Mouse (Mus musculus) E14TG2a.4 (cell line): ENCODE results near the gene Carm1.
"Not testable (repeated sequence)": the region's sequence is repeated elsewhere in the genome, so short reads cannot be mapped to it uniquely, and the experiment has no call there.

Experiments
- H3K27me3 ChIP-seq: 2 replicates; pipeline ENCODE4 v1.6.1; 2014; ENCODE audit warnings: low read length, control low read depth; ENCODE audit not compliant: insufficient read depth
- H3K36me3 ChIP-seq: 2 replicates; pipeline ENCODE4 v1.6.1; 2014; ENCODE audit warnings: low read length, control low read depth; ENCODE audit not compliant: insufficient read depth
- H3K4me1 ChIP-seq: replicated peaks from 2 replicates; pipeline ENCODE4 v1.6.1; 2014; ENCODE audit warnings: low read depth, low read length, control low read depth
- H3K4me3 ChIP-seq: replicated peaks from 2 replicates; pipeline ENCODE4 v1.5.1; 2014; ENCODE audit warnings: mild to moderate bottlenecking, low read length
- H3K9me3 ChIP-seq: 2 replicates; pipeline ENCODE4 v1.6.1; 2014; ENCODE audit warnings: low read length, control low read depth
- CTCF ChIP-seq: conservative IDR thresholded peaks from 2 replicates; pipeline ENCODE4 v1.5.1; 2014; ENCODE audit warnings: low read length
- NANOG ChIP-seq: IDR thresholded peaks from 2 replicates; pipeline ENCODE4 v1.6.1; 2014; ENCODE audit warnings: borderline replicate concordance, low read length, mixed read lengths
- POU5F1 ChIP-seq: IDR thresholded peaks from 2 replicates; pipeline ENCODE4 v1.6.1; 2014; ENCODE audit warnings: low read length, borderline replicate concordance

The Carm1 gene

DNA sequence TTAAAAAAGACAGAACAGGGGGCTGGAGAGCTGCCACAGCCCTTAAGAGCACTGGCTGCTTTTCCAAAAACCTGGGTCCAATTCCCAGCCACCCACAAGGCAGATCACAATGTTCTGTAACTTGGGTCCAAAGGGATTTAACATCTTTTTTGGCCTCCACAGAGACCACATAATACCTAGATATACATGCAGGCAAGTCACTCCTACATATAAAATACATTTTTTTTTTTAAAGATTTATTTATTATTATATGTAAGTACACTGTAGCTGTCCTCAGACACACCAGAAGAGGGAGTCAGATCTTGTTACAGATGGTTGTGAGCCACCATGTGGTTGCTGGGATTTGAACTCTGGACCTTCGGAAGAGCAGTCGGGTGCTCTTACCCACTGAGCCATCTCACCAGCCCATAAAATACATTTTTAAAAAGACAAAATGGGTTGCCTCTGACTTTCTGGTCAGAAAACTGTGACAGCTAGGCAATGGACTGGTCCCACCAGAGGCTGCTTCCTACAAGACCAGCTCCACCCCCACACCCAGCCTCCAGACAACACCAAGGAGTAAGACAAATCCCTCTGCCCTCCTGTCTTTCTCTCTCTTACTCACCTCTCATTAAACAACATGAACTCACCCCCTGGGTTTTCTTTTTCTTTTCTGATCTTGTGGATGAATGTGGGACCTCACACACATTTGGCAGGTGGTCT is 19.4 kb upstream of the Carm1 start:
- TF ChIP-seq NANOG (no peak), CTCF (no peak), POU5F1 (no peak)
- peaks cover 9% of the 10 kb centered on the region for H3K4me1 ChIP-seq
- H3K9me3 ChIP-seq: peaks cover 9% of the 10 kb centered on the region
- no peak overlapping the region for H3K4me3 ChIP-seq
- H3K27me3 ChIP-seq: peaks cover 3% of the 10 kb centered on the region; the same call in 1 of the 2 replicates
- H3K36me3 ChIP-seq: no peaks in the 10 kb centered on the region

DNA sequence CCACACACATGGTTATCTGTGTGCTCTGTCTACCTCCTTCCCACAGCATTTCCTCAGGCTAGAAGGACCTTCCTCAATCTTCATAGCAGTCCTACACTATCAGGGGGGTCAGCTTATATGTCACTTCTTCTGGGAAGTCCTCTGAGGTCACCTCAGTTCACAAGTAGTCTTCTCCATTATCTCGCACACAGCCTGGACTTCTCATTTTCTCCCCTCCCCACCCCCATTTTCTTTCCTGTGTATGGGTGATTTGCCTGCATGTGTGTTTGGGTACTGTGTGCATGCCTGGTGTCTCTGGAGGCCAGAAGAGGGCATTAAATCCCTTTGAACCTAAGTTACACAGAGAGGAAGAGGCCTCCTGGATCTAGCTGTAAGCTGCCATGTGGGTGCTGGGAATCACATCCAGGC is 18.8 kb upstream of the Carm1 start:
- no peak for TF ChIP-seq POU5F1
- TF ChIP-seq NANOG: no peak

GRCm38 (mm10) chr9:21536501-21536900 is 10.2 kb upstream of the Carm1 start:
- H3K4me3 ChIP-seq: no peak overlapping the region
- no peak for TF ChIP-seq POU5F1
- no peak for TF ChIP-seq NANOG
- no peak for TF ChIP-seq CTCF
- H3K36me3 ChIP-seq: no peaks in the 10 kb centered on the region
- H3K9me3 ChIP-seq: no peaks in the 10 kb centered on the region
- peaks cover 20% of the 10 kb centered on the region for H3K4me1 ChIP-seq
- no peaks in the 10 kb centered on the region for H3K27me3 ChIP-seq

More for the DNA sequence above, 18.8 kb upstream of the Carm1 start:
- H3K36me3 ChIP-seq: no peaks in the 10 kb centered on the region
- H3K27me3 ChIP-seq: peaks cover 3% of the 10 kb centered on the region; the same call in 1 of the 2 replicates
- peaks cover 9% of the 10 kb centered on the region for H3K4me1 ChIP-seq
- no peak overlapping the region for H3K4me3 ChIP-seq
- H3K9me3 ChIP-seq: peaks cover 6% of the 10 kb centered on the region

- Histone ChIP-seq H3K4me3 (no peak overlapping the region), H3K27me3 (no peaks in the 10 kb centered on the region), H3K4me1 (peaks cover 20% of the 10 kb centered on the region), H3K9me3 (no peaks in the 10 kb centered on the region), H3K36me3 (no peaks in the 10 kb centered on the region)
- no peak for TF ChIP-seq NANOG
- no peak for TF ChIP-seq CTCF
- no peak for TF ChIP-seq POU5F1
Observed at GRCm38 (mm10) chr9:21537009-21537408, 9.7 kb upstream of the Carm1 start.

- H3K27me3 ChIP-seq: no peaks in the 10 kb centered on the region
- TF ChIP-seq CTCF (no peak), POU5F1 (no peak), NANOG (no peak)
- no peaks in the 10 kb centered on the region for H3K9me3 ChIP-seq
- H3K4me1 ChIP-seq: peaks cover 34% of the 10 kb centered on the region
- H3K4me3 ChIP-seq: no peak overlapping the region
- H3K36me3 ChIP-seq: no peaks in the 10 kb centered on the region
Observed at GRCm38 (mm10) chr9:21539981-21540753, 6.5 kb upstream of the Carm1 start.

DNA sequence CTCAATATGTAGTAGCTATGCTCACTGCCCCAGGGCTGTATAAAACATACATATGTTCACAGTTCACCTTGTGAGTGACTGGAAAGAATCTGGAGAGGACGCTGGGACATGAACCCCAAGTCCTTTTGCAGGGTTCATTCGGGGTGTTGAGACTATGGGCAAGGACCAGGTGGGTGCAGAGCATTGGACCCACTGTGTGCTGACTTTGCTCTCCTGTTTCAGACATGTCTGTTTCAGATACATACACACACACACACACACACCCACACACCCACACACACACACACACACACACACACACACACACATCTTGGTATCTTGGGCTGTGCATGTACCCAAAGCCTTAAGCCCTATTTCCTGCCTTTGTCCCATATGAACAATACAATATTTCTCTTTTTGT is 4.7 kb upstream of the Carm1 start:
- H3K27me3 ChIP-seq, H3K4me3 ChIP-seq, H3K9me3 ChIP-seq, H3K36me3 ChIP-seq: not testable (repeated sequence)
- peaks cover 27% of the 10 kb centered on the region for H3K4me1 ChIP-seq

GRCm38 (mm10) chr9:21545351-21545915 is 1.3 kb upstream of the Carm1 start:
- Histone ChIP-seq H3K4me3 (peak overlapping the region; percentile 93), H3K27me3 (no peaks in the 10 kb centered on the region), H3K36me3 (peaks cover 22% of the 10 kb centered on the region), H3K9me3 (no peaks in the 10 kb centered on the region), H3K4me1 (peaks cover 43% of the 10 kb centered on the region)
- TF ChIP-seq NANOG: no peak
- TF ChIP-seq POU5F1: no peak
- TF ChIP-seq CTCF: no peak

- H3K4me3 ChIP-seq: peak overlapping the region; percentile 93
- no peak for TF ChIP-seq NANOG
- H3K36me3 ChIP-seq: peaks cover 29% of the 10 kb centered on the region
- H3K27me3 ChIP-seq: no peaks in the 10 kb centered on the region
- H3K9me3 ChIP-seq: no peaks in the 10 kb centered on the region
- peaks cover 50% of the 10 kb centered on the region for H3K4me1 ChIP-seq
Observed at GRCm38 (mm10) chr9:21545916-21546788, 542 bp upstream of the Carm1 start.
